Mouse (Mus musculus) spleen, adult 2 months (tissue): ENCODE data around the gene Gm49661.

ENCODE experiments used
- CTCF ChIP-seq: fragments of 200-500 bp; IDR thresholded peaks from 2 replicates; pipeline ENCODE4 v1.5.1; 2011; ENCODE audit warnings: mild to moderate bottlenecking, inconsistent platforms; ENCODE audit not compliant: insufficient read depth, insufficient read length, insufficient replicate concordance; ENCODE audit errors: extremely low read depth
- POLR2A ChIP-seq: fragments of 200-500 bp; IDR thresholded peaks from 2 replicates; pipeline ENCODE4 v1.6.1; 2011; ENCODE audit warnings: low read depth, low read length, inconsistent platforms

- TF ChIP-seq POLR2A (no peak), CTCF (no peak)
Observed at GRCm38 (mm10) chr8:84996978-84997377, 27.7 kb upstream of the Gm49661 start.
